7 mouse cellular contexts compared by ENCODE assay signal in genomic region chr11:97249649-97250048, GRCm38 (mm10). TPM values are rescaled to one million over a fixed set of nuclear protein-coding genes. Genes with fewer than 3 reads are reported as not detected.
DNase-seq lines count a peak whose midpoint lies in the region; ATAC-seq and TF ChIP-seq lines count a peak whose summit lies in the region.
"Not testable (repeated sequence)": the region's sequence is repeated elsewhere in the genome, so short reads cannot be mapped to it uniquely, and the experiment has no call there.

No protein-coding gene starts in this region.

- H3K36me3 ChIP-seq in CH12.LX (replicated peaks in 1 of 2; ENCODE audit: control insufficient read depth in 1 of 2, insufficient read depth in 1 of 2, low read length in 1 of 2) (peaks cover 16 to 49% of the 10 kb centered on the region in 2 experiments), ES-E14 (ENCODE audit: control insufficient read depth, insufficient read depth, low read length, poor library complexity, severe bottlenecking) (peaks cover 13% of the 10 kb centered on the region)
- H3K36me3 ChIP-seq in intestine, postnatal 0 days (ENCODE audit: control insufficient read depth, insufficient read depth): peaks cover 26% of the 10 kb centered on the region
- peaks cover 14% of the 10 kb centered on the region for H3K36me3 ChIP-seq in liver, adult 2 months (ENCODE audit: control insufficient read depth, insufficient read depth, low read length)
- H3K36me3 ChIP-seq in lung, postnatal 0 days (ENCODE audit: insufficient read depth, low read length): not testable (repeated sequence)

- not testable (repeated sequence) for H3K9me3 ChIP-seq in CH12.LX (replicated peaks; ENCODE audit: low read length); ES-E14 (ENCODE audit: control insufficient read depth, insufficient read depth, low read depth, low read length); intestine, postnatal 0 days (ENCODE audit: control insufficient read depth); lung, postnatal 0 days (ENCODE audit: low read length)

- dilution Hi-C loops in CH12.LX (cut with MboI; ENCODE audit: extremely low pct_ligation_motif_present, extremely low pct_unique_long_range_greater_than_20kb, low sequenced_read_pairs): not testable (repeated sequence)

- not testable (repeated sequence) for H3K4me3 ChIP-seq in CH12.LX (replicated peaks in 1 of 3; ENCODE audit: low read depth in 2 of 3, low read length in 2 of 3, poor library complexity in 1 of 3); ES-E14 (ENCODE audit: insufficient read depth in 1 of 2, low read depth in 1 of 2, low read length in 2 of 2, poor library complexity in 1 of 2, severe bottlenecking in 1 of 2); intestine, postnatal 0 days (ENCODE audit: low read depth, low read length); liver, adult 2 months (ENCODE audit: insufficient read depth, low read depth, low read length); lung, postnatal 0 days (ENCODE audit: low read depth, low read length)

- TF ChIP-seq POLR2A in CH12.LX (IDR thresholded peaks at IDR 0.05; ENCODE audit: low read depth, low read length); liver, adult 2 months (IDR thresholded peaks at IDR 0.05; ENCODE audit: extremely low read depth, insufficient read depth, low read length): not testable (repeated sequence)

- peak overlapping the region; percentile 20; the same call in 1 of the 2 replicates for H3K27ac ChIP-seq in CH12.LX (ENCODE audit: insufficient read depth, low read depth)
- H3K27ac ChIP-seq in ES-E14 (ENCODE audit: insufficient read depth, low read depth, low read length, poor library complexity, severe bottlenecking); intestine, postnatal 0 days (ENCODE audit: low read depth, low read length); liver, adult 2 months (replicated peaks; ENCODE audit: insufficient read depth, low read depth, low read length); lung, postnatal 0 days (ENCODE audit: low read length): not testable (repeated sequence)

- H3K79me2 ChIP-seq in CH12.LX (replicated peaks; ENCODE audit: control insufficient read depth, extremely low read depth, insufficient read depth, poor library complexity, severe bottlenecking); liver, adult 2 months (ENCODE audit: control insufficient read depth, insufficient read depth, low read length): not testable (repeated sequence)

- not testable (repeated sequence) for TF ChIP-seq RAD21 in CH12.LX (IDR thresholded peaks at IDR 0.05; ENCODE audit: low read depth, low read length)

- H3K9ac ChIP-seq in CH12.LX (ENCODE audit: insufficient read depth, low read depth); ES-E14 (ENCODE audit: insufficient read depth, low read depth, low read length, poor library complexity, severe bottlenecking); intestine, postnatal 0 days (ENCODE audit: low read depth, low read length); liver, adult 2 months (ENCODE audit: low read depth, low read length); lung, postnatal 0 days (replicated peaks; ENCODE audit: low read depth): not testable (repeated sequence)

- DNase-seq in CH12.LX (ENCODE audit: extremely low read depth); ES-E14 (ENCODE audit: low read depth, low spot score); lung, postnatal 0 days (ENCODE audit: low spot score): not testable (repeated sequence)
- peak; percentile 31 for DNase-seq in NIH3T3 (ENCODE audit: low read depth)
- DNase-seq in heart, adult 11 months: peak; percentile 24
- DNase-seq in liver, adult 2 months (ENCODE audit: extremely low read depth, low read depth, low spot score): peak; percentile 63

- not testable (repeated sequence) for ATAC-seq in intestine, postnatal 0 days; lung, postnatal 0 days

- TF ChIP-seq EP300 in CH12.LX (IDR thresholded peaks at IDR 0.05; ENCODE audit: low read length); lung, postnatal 0 days (IDR thresholded peaks at IDR 0.05): not testable (repeated sequence)

- H3K4me1 ChIP-seq in CH12.LX (ENCODE audit: control insufficient read depth in 1 of 2, insufficient read depth in 2 of 2); ES-E14 (ENCODE audit: control insufficient read depth in 2 of 2, insufficient read depth in 2 of 2, low read length in 2 of 2, poor library complexity in 1 of 2); intestine, postnatal 0 days (replicated peaks; ENCODE audit: control insufficient read depth, insufficient read depth, low read length); liver, adult 2 months (ENCODE audit: control insufficient read depth, insufficient read depth, low read length); lung, postnatal 0 days (ENCODE audit: insufficient read depth, low read depth, low read length): not testable (repeated sequence)

- in situ Hi-C loops in CH12.LX (cut with MboI; ENCODE audit: low pct_ligation_motif_present, low pct_unique_long_range_greater_than_20kb, low sequenced_read_pairs); ES-E14 (cut with MboI; ENCODE audit: low sequenced_read_pairs in 2 of 2, unreplicated experiment in 2 of 2): not testable (repeated sequence)

- H3K4me2 ChIP-seq in CH12.LX (ENCODE audit: insufficient read depth, low read depth, poor library complexity, severe bottlenecking); intestine, postnatal 0 days (replicated peaks; ENCODE audit: low read depth); lung, postnatal 0 days (replicated peaks; ENCODE audit: low read depth, low read length): not testable (repeated sequence)

- 91% methylated on average over 1 of the region's 1 CpGs for WGBS in intestine, postnatal 0 days
- 68% methylated on average over 1 of the region's 1 CpGs for WGBS in liver, adult 2 months
- 74% methylated on average over 1 of the region's 1 CpGs for WGBS in lung, postnatal 0 days

- TF ChIP-seq CTCF in CH12.LX (conservative IDR thresholded peaks at IDR 0.05 in 1 of 2, IDR thresholded peaks at IDR 0.05 in 1 of 2; ENCODE audit: low read depth in 2 of 2, low read length in 2 of 2): peak in 1 of 2 experiments; percentile 28; a peak in 1 of 4 replicates
- TF ChIP-seq CTCF in intestine, postnatal 0 days (IDR thresholded peaks at IDR 0.05; ENCODE audit: low read depth): 0 out of 2 replicates have a peak, but pooled peaks have one; percentile 9
- TF ChIP-seq CTCF in liver, adult 2 months (IDR thresholded peaks at IDR 0.05; ENCODE audit: low read depth, low read length): not testable (repeated sequence)
- TF ChIP-seq CTCF in lung, postnatal 0 days (IDR thresholded peaks at IDR 0.05): peak; percentile 6; the same call in 1 of the 2 replicates

- H3K27me3 ChIP-seq in CH12.LX (replicated peaks); intestine, postnatal 0 days (replicated peaks; ENCODE audit: control insufficient read depth, insufficient read depth, low read length); liver, adult 2 months (ENCODE audit: control insufficient read depth, insufficient read depth, low read length); lung, postnatal 0 days (replicated peaks; ENCODE audit: insufficient read depth, low read length): not testable (repeated sequence)

TF ChIP-seq in CH12.LX, 34 proteins besides CTCF, POLR2A, EP300 and RAD21:
- peak; percentile 71; the same call in 1 of the 2 replicates for TF ChIP-seq MAFK (IDR thresholded peaks at IDR 0.05; ENCODE audit: insufficient replicate concordance, low read length)
TF ChIP-seq in CH12.LX: peak in this region for 1; not testable (repeated sequence) for 33.

TF ChIP-seq in ES-E14, 5 proteins besides CTCF, POLR2A, EP300 and RAD21:
- TF ChIP-seq MAFK (IDR thresholded peaks at IDR 0.05; ENCODE audit: insufficient read depth, low read depth, low read length): peak; percentile 72

RNA-seq across cellular contexts. Expression of gene Npepps, which starts 30.8 kb away (rescaled TPM):
- 37.6 and 42.5 TPM in 2 replicates for total RNA-seq in CH12.LX (2012; rRNA removed)
- 29.8 and 33.8 TPM in 2 replicates for total RNA-seq in CH12.LX (2014; rRNA removed)
- polyA plus RNA-seq in CH12.LX (2012; ENCODE audit: insufficient read length, low read depth): 50.8 and 56.3 TPM in 2 replicates
- total RNA-seq in ES-E14 (2012; rRNA removed): 86.1 and 107 TPM in 2 replicates
- 41.9 and 54.7 TPM in 2 replicates for polyA plus RNA-seq in intestine, postnatal 0 days (2015; fragmentation: Nextera tagmentation; extraction: Ambion mirVana)
- 12.2 and 21.2 TPM in 2 replicates for total RNA-seq in liver, adult 2 months (2014; rRNA removed)
- polyA plus RNA-seq in liver, adult 2 months (2012; rRNA removed): 7.1 and 9.1 TPM in 2 replicates
- polyA plus RNA-seq in lung, postnatal 0 days (2015; fragmentation: Nextera tagmentation; extraction: Ambion mirVana): 47.5 and 54.3 TPM in 2 replicates
